Mouse (Mus musculus): ENCODE results near the gene Olfr632. TPM values are rescaled to one million over a fixed set of nuclear protein-coding genes. Genes with fewer than 3 reads are reported as not detected.
"Not testable (repeated sequence)": the region's sequence is repeated elsewhere in the genome, so short reads cannot be mapped to it uniquely, and the experiment has no call there.

The Olfr632 gene
- not detected in 2 replicates for polyA plus RNA-seq (2012; rRNA removed)

DNA sequence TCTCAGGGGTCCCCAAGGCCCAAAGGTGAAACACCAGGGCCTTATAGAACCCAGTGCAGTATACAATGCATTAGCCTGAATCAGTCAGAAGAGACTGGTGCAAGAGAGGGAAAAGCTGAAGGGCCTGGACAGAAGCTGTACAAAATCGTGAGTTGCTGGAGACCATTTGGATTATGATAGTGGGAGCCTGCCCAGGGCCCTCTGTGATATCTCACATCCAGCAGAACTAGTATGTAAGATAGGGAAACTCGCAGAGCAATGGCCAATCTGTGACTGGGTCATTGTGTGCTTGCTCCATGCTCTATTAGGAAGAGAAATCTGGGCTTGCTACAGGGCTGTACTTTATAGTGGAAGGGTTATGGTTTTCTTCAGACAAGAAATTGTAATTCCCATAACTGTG is at the start of gene Olfr632:
Gene Olfr632, plus strand, starts transcription at position 84 of the 400 bp plus-strand sequence.
- WGBS, result 55% methylated on average over 2 of the region's 2 CpGs
- Histone ChIP-seq H3K4me3 (replicated peaks; ENCODE audit: extremely low read depth, low read depth, low read length) (no peak within 1 kb of the TSS), H3K4me1 (ENCODE audit: control insufficient read depth, insufficient read depth, low read length) (no peaks in the 10 kb centered on the region)
- no peak for DNase-seq
- TF ChIP-seq CTCF (IDR thresholded peaks at IDR 0.05; ENCODE audit: insufficient read depth, low read length), result no peak
- TF ChIP-seq POLR2A (IDR thresholded peaks at IDR 0.05; ENCODE audit: borderline replicate concordance, extremely low read depth, low read depth, low read length), result no peak

DNA sequence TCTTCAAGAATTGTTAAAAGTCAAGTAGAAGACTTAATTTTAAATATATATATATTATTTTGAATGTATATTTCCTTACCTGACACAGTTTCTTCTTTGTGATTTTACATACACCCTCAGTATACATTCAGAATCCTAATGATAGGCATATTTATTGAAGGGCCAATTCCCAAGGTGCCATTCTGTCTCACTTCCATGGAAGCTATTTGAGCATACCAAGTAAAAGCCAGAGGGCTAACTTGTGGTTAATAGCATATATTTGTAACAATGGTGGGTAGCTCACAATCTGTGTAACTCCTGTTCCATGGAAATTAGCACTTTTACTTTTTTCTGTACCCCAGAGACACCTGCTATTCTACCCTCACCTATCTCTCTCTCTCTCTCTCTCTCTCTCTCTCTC is 48.0 kb upstream of the Olfr632 start, which contains the start of gene Olfr66:
Gene Olfr66, minus strand, starts transcription at position 101 of the 400 bp plus-strand sequence.
- no peak for TF ChIP-seq CTCF (IDR thresholded peaks at IDR 0.05; ENCODE audit: insufficient read depth, low read length)
- no peak for TF ChIP-seq POLR2A (IDR thresholded peaks at IDR 0.05; ENCODE audit: borderline replicate concordance, extremely low read depth, low read depth, low read length)
- Histone ChIP-seq H3K4me1 (ENCODE audit: control insufficient read depth, insufficient read depth, low read length) (no peaks in the 10 kb centered on the region), H3K4me3 (replicated peaks; ENCODE audit: extremely low read depth, low read depth, low read length) (no peak within 1 kb of the TSS)
- DNase-seq, result no peak

DNA sequence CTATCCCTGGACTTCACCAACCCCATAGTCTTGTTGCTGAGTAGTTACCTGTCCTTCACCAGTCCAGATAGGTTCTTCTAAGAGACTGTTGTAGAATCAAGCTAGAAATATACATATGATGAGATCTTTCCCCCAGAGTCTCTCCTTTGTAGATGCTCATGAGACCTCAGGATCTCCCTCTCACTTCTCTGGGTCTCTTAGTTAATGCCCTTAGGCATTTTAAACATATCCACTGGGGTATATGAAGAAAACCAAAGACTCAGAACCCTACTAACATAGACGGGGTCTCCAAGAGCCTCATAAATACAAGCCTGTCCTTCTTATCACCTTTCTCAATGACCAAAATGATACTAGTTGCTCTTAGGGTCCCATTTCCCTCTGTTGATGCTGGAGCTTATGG is 39.8 kb upstream of the Olfr632 start, which contains the start of gene Olfr64:
Gene Olfr64, minus strand, starts transcription at position 101 of the 400 bp plus-strand sequence.
- H3K4me3 ChIP-seq (replicated peaks; ENCODE audit: extremely low read depth, low read depth, low read length), result no peak within 1 kb of the TSS
- no peaks in the 10 kb centered on the region for H3K4me1 ChIP-seq (ENCODE audit: control insufficient read depth, insufficient read depth, low read length)
- 63% methylated on average over 1 of the region's 1 CpGs for WGBS
- TF ChIP-seq POLR2A (IDR thresholded peaks at IDR 0.05; ENCODE audit: borderline replicate concordance, extremely low read depth, low read depth, low read length), result no peak
- no peak for TF ChIP-seq CTCF (IDR thresholded peaks at IDR 0.05; ENCODE audit: insufficient read depth, low read length)
- no peak for DNase-seq

DNA sequence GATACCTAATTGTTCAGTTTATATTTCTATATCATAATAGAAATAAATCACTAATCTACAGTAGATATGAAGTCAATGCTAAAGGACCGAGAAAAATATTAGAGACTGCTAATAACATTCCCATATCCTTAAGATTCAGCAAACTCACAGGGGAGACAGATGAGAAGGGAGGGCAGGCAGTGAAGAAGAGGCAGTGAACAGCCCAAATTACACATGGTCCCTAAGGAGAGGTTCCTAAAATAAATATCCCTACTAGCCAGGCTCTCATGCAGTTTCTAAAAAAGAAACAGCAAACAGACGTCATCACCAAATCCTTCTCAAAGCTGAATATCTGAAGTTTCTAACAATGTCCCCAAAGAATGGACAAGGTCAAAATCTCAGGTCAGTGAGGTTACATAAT is 31.0 kb upstream of the Olfr632 start, which contains the start of gene Olfr65:
Gene Olfr65, plus strand, starts transcription at position 301 of the 400 bp plus-strand sequence.
- TF ChIP-seq POLR2A (IDR thresholded peaks at IDR 0.05; ENCODE audit: borderline replicate concordance, extremely low read depth, low read depth, low read length), result no peak
- TF ChIP-seq CTCF (IDR thresholded peaks at IDR 0.05; ENCODE audit: insufficient read depth, low read length), result no peak
- H3K4me1 ChIP-seq (ENCODE audit: control insufficient read depth, insufficient read depth, low read length), result no peaks in the 10 kb centered on the region
- 67% methylated on average over 2 of the region's 2 CpGs for WGBS
- H3K4me3 ChIP-seq (replicated peaks; ENCODE audit: extremely low read depth, low read depth, low read length), result no peak within 1 kb of the TSS
- DNase-seq, result no peak

GRCm38 (mm10) chr7:103910047-103910446 is 24.1 kb upstream of the Olfr632 start:
- DNase-seq, result no peak
- Histone ChIP-seq H3K4me3 (replicated peaks; ENCODE audit: extremely low read depth, low read depth, low read length) (no peak overlapping the region), H3K4me1 (ENCODE audit: control insufficient read depth, insufficient read depth, low read length) (no peaks in the 10 kb centered on the region)
- WGBS, result 2% methylated on average over 3 of the region's 3 CpGs
- TF ChIP-seq CTCF (IDR thresholded peaks at IDR 0.05; ENCODE audit: insufficient read depth, low read length) (no peak), POLR2A (IDR thresholded peaks at IDR 0.05; ENCODE audit: borderline replicate concordance, extremely low read depth, low read depth, low read length) (no peak)

DNA sequence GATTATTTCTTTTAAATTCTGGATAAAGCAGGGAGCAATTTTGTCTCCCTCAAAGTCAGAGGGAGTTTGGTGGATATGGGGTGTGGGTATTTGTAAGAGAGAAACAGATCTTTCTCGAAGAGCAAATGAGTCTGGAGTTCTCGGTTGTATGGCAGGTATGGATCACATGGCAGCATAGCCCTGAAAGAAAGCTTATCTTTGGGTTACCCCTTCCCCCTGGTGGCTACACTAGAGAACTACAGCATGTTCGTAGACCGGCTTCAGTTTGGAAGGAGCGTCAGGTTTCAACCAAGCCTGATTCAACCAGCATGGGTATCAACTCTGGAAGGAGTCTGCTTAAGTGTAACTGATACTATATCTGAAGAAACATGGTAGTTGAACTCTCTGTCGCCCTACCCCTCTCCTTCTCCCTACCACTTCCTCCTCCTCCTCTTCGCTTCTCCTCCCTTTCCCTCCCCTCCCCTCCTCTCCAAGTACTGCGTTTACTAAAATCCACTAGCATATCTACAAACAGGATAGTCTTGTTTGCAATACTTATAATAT is 21.1 kb upstream of the Olfr632 start:
- TF ChIP-seq POLR2A (IDR thresholded peaks at IDR 0.05; ENCODE audit: borderline replicate concordance, extremely low read depth, low read depth, low read length) (no peak), CTCF (IDR thresholded peaks at IDR 0.05; ENCODE audit: insufficient read depth, low read length) (no peak)
- no peak for DNase-seq
- Histone ChIP-seq H3K4me1 (ENCODE audit: control insufficient read depth, insufficient read depth, low read length) (no peaks in the 10 kb centered on the region), H3K4me3 (replicated peaks; ENCODE audit: extremely low read depth, low read depth, low read length) (no peak overlapping the region)
- 53% methylated on average over 8 of the region's 8 CpGs for WGBS

- Histone ChIP-seq H3K4me1 (ENCODE audit: control insufficient read depth, insufficient read depth, low read length) (no peaks in the 10 kb centered on the region), H3K4me3 (replicated peaks; ENCODE audit: extremely low read depth, low read depth, low read length) (no peak overlapping the region)
- TF ChIP-seq CTCF (IDR thresholded peaks at IDR 0.05; ENCODE audit: insufficient read depth, low read length) (no peak), POLR2A (IDR thresholded peaks at IDR 0.05; ENCODE audit: borderline replicate concordance, extremely low read depth, low read depth, low read length) (no peak)
- no peak for DNase-seq
Measured at GRCm38 (mm10) chr7:103915338-103915737, 18.8 kb upstream of the Olfr632 start.

DNA sequence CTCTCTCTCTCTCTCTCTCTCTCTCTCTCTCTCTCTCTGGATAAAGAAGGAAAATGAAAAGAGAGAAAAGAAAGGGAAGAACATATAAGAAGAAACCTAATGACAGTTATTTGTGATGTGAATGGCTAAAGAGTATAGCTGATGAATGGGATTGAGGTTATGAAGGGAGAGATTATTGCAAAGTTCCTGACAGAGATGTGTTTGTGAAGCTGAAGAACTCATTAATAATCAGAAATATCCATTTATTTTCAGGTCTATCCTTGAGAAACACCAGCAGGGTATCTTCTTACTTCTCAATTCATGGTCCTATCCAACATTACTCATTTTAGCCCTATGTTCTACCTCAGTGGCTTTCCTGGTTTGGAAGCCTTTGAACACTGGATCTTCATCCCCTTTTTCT is 5.6 kb upstream of the Olfr632 start, which contains the start of gene Olfr631:
Gene Olfr631, plus strand, starts transcription at position 301 of the 400 bp plus-strand sequence.
- DNase-seq, result no peak
- H3K4me3 ChIP-seq (replicated peaks; ENCODE audit: extremely low read depth, low read depth, low read length), result no peak within 1 kb of the TSS
- no peak for TF ChIP-seq POLR2A (IDR thresholded peaks at IDR 0.05; ENCODE audit: borderline replicate concordance, extremely low read depth, low read depth, low read length)
- H3K4me1 ChIP-seq (ENCODE audit: control insufficient read depth, insufficient read depth, low read length), result no peaks in the 10 kb centered on the region

- Histone ChIP-seq H3K4me3 (replicated peaks; ENCODE audit: extremely low read depth, low read depth, low read length) (no peak overlapping the region), H3K4me1 (ENCODE audit: control insufficient read depth, insufficient read depth, low read length) (no peaks in the 10 kb centered on the region)
- 29% methylated on average over 2 of the region's 2 CpGs for WGBS
- TF ChIP-seq POLR2A (IDR thresholded peaks at IDR 0.05; ENCODE audit: borderline replicate concordance, extremely low read depth, low read depth, low read length) (no peak), CTCF (IDR thresholded peaks at IDR 0.05; ENCODE audit: insufficient read depth, low read length) (peak; percentile 66)
- DNase-seq, result no peak
Measured at GRCm38 (mm10) chr7:103942730-103943129, 8.6 kb downstream of the Olfr632 start.

- Histone ChIP-seq H3K4me1 (ENCODE audit: control insufficient read depth, insufficient read depth, low read length) (no peaks in the 10 kb centered on the region), H3K4me3 (replicated peaks; ENCODE audit: extremely low read depth, low read depth, low read length) (no peak within 1 kb of the TSS)
- TF ChIP-seq CTCF (IDR thresholded peaks at IDR 0.05; ENCODE audit: insufficient read depth, low read length) (no peak), POLR2A (IDR thresholded peaks at IDR 0.05; ENCODE audit: borderline replicate concordance, extremely low read depth, low read depth, low read length) (no peak)
- DNase-seq, result no peak
Measured at GRCm38 (mm10) chr7:103944137-103944536, 10.0 kb downstream of the Olfr632 start, which contains the start of gene Olfr633. Olfr633 (plus strand) TSS chr7:103944437.

DNA sequence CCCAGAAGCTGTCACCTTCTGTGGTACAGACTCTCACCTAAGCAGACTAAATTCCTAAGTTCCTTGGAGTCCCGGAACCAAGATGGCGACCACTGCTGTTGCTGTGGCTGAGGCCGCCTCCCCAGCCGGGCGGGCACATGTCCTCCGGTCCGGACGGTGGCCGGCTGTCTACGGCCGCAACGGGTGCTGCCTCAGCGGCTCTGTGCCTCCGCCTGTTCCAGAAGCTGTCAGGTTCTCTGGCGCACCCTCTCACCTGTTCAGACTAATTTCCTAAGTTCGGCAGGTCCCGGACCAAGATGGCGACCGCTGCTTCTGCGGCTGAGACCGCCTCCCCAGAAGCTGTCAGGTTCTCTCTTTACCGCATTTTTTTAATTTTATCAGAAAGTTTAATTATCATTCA is 32.7 kb downstream of the Olfr632 start:
- not testable (repeated sequence) for DNase-seq; H3K4me3 ChIP-seq (replicated peaks; ENCODE audit: extremely low read depth, low read depth, low read length); H3K4me1 ChIP-seq (ENCODE audit: control insufficient read depth, insufficient read depth, low read length)
- 93% methylated on average over 22 of the region's 22 CpGs for WGBS
